Mouse (Mus musculus): ENCODE measurements at regions not wholly inside any gene's neighbourhood (a gene's known extent, or its start where the extent isn't known, plus 50 kb on each side); places are given as distances from the start of the nearest gene placed in this dataset.

GRCm38 (mm10) chrX:107477066-107477465 is 73.9 kb upstream of the Itm2a start:
- peak; percentile 26 for DNase-seq

GRCm38 (mm10) chrX:107469242-107469641 is 66.1 kb upstream of the Itm2a start:
- DNase-seq = no peak
